Mouse (Mus musculus): ENCODE results near the gene Slc9a1.

Slc9a1 gene

DNA sequence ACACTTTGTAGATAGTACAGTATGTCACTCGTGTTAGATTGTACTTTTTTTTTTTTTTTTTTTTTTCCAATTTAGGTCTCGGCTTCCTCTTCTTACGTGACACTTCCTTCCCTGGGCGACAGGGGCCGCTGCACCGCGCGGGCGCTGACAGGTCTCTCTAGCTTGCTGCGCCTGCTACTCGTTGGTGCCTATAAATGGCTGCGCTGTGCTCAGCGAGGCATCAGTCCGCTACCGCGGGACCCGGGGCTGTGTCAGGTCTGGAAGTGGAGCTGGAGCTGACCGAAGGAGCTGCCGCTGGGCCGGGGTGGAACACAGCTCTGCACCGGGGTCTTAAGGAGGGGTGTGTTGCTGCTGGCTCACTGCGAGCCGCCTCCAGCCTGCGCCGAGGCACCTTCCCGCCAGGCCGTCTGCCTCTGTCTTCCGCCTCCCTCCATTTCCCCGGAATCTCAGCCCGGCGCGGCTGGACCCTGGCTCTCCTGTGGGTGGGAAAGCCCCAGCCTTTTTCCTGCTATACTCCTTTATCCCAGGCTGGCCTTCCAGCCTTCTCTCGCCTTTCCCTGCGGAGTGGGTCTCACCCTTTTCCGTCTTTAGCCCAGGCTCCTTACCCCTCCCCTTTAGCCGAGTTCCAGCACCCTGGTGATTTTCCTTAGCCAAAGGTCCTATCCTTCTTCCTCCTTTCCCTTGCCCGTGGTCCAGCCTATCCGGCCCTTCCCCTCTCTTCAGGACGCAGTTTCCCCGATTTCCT lies at the start of gene Slc9a1:
Gene Slc9a1, plus strand, starts transcription at position 154 of the 745 bp plus-strand sequence.
- peak; percentile 95 to 97 for DNase-seq (ENCODE audit: low spot score in 2 of 2)

GRCm38 (mm10) chr4:133328129-133328528 lies 41.4 kb upstream of the Slc9a1 start:
- DNase-seq (ENCODE audit: low spot score in 2 of 2), result no peak

GRCm38 (mm10) chr4:133330296-133330695 lies 39.2 kb upstream of the Slc9a1 start:
- DNase-seq (ENCODE audit: low spot score in 2 of 2), result no peak

GRCm38 (mm10) chr4:133333306-133333705 lies 36.2 kb upstream of the Slc9a1 start:
- no peak for DNase-seq (ENCODE audit: low spot score in 2 of 2)

DNA sequence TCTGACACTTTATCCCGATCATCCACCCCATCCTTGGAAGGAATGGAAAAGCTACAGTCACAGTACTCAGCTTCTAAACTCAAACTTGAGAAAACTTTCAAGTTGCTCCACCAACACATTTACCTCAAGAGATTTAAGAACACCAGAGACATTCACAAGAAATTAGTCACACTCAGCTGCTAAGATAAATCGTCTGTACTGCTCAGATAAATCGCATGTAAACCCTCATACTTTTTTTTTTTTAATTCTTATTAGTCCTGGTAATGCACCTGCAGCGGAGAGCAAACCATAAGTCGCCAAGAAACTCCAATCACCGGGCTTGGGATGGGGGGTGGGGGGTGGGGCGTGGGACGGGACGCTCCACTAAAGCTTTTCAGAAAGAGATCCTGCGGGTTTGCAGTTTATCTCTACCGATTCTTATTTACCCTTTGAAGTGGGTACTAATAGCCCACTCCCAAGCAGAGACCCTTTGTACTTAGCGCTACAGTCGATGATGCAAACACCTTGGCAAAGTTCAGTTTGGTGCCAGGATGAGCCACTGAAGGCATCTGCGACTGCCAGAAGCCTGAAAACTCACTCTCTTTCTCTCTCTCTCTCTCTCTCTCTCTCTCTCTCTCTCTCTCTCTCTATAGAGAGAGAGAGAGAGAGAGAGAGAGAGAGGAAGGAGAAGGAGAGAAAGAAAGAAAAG lies 31.5 kb upstream of the Slc9a1 start:
- peak in 1 of 2 experiments; percentile 18 for DNase-seq (ENCODE audit: low spot score in 2 of 2)

DNA sequence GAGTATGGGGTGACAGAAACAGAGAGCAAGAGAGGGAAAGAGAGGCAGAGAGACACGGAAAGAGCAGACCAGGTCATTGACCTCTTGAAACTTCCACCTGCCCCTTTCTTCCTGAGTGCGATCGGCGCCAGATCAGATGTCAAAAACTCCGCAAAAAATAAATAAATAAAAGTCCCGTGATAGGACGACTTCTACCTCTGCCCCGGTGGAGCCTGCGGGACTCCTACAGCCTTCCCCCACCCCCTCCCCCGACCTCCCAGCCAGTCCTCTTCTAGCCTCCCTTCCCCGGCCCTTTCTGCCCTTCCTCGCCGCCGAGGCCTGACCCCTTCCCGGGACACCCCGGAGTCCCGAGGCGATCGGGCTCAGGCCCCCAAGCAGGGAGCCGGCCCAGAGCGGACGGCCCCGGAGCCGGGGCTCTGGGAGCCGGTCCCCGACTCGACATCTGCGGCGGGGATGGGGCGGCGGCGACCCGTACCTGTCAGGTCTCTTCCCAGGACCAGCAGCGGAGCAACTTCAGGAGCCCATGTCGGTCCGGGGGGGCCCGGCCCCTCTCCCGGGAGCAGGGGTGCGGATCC lies 30.9 kb upstream of the Slc9a1 start:
- no peak for DNase-seq (ENCODE audit: low spot score in 2 of 2)

DNA sequence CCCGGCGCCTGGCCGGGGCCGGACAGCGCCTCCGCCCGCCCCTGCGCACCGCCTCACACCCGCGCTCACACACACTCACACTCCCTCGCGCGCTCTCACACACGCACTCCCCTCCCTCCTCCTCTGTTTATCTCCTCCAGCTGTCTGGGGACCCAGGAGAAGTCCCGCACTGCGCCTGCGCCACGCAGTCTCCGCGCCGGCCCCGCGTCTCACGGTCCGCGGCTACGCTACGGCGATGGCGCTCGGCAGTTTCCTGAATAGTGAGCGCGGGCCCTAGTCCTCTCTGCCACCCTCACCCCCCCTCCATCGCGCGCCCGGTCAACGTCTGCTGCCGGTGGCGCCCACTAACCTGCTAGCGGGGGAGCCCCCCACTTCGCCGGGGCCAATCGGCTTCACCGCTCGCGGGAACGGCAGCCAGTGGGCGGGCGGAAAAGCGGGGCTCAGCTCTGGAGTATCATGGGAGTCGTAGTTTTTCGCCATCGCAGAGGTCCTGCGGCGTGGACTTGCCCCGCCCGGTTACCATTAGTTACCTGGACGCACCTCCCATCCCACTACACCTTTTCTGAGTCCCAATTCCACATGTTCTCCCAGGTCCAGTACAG lies 30.3 kb upstream of the Slc9a1 start:
- peak; percentile 96 for DNase-seq (ENCODE audit: low spot score in 2 of 2)

GRCm38 (mm10) chr4:133340217-133340616 lies 29.3 kb upstream of the Slc9a1 start:
- no peak for DNase-seq (ENCODE audit: low spot score in 2 of 2)

GRCm38 (mm10) chr4:133344112-133344511 lies 25.4 kb upstream of the Slc9a1 start:
- DNase-seq (ENCODE audit: low spot score in 2 of 2), result peak; percentile 29 to 60

GRCm38 (mm10) chr4:133345702-133346101 lies 23.8 kb upstream of the Slc9a1 start:
- no peak for DNase-seq (ENCODE audit: low spot score in 2 of 2)

DNA sequence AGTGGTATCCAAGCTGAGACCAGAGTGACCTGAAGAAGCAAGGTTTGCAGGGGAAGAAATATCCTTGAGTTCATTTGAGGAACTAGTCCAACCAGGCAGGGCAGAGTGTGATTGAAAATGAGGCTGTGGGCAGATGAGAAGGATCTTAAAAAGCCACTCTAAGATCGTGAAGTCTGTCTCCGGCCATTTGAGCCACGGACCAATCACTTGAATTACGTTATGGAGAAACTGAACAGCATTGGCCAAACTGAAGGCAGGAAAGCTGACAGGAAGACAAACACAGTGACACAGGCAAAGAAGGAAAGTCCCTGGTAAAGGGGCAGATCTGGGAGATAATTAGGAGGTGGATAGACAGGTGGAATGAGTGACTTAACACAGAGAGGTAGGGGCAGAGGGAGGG lies 22.9 kb upstream of the Slc9a1 start:
- no peak for DNase-seq (ENCODE audit: low spot score in 2 of 2)

GRCm38 (mm10) chr4:133347624-133348023 lies 21.9 kb upstream of the Slc9a1 start:
- DNase-seq (ENCODE audit: low spot score in 2 of 2), result no peak

DNA sequence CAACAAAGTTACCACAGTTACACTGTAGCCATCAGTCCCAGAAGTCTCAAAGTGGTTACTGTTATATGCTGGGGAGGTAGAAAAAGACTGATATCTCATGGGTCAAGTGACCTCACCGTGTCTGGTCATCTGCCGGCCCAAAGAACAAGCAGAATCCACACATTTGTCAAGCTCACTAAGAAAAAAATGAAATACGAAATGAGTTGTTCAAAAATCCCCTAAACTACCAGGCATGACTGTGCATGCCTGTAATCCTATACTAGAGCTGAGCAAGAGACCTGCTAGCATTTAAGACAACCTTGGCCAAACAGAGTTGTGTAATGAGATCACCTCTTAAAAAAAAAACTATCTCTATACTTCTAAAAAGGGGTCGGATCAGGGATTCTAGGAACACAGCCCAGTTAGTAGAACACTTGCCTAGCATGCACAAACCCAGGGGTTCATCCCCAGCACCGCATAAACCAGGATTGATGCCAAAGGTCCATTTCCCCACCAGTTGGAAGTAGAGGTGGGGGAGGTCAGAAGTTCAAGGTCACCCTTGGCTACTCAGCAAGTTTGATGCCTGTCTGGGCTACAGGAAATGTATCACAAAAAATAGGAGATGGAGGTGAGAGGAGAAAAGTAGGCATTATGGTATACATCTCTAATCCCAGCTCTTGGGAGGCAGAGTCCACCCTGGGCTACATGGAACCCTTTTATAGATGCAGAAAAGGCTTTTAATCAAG lies 21.3 kb upstream of the Slc9a1 start:
- no peak for DNase-seq (ENCODE audit: low spot score in 2 of 2)

GRCm38 (mm10) chr4:133352797-133353196 lies 16.7 kb upstream of the Slc9a1 start:
- no peak for DNase-seq (ENCODE audit: low spot score in 2 of 2)

GRCm38 (mm10) chr4:133353367-133354365 lies 15.8 kb upstream of the Slc9a1 start, which contains the start of gene Wdtc1:
Gene Wdtc1 (minus strand): TSS chr4:133353481.
- DNase-seq (ENCODE audit: low spot score in 2 of 2), result no peak

DNA sequence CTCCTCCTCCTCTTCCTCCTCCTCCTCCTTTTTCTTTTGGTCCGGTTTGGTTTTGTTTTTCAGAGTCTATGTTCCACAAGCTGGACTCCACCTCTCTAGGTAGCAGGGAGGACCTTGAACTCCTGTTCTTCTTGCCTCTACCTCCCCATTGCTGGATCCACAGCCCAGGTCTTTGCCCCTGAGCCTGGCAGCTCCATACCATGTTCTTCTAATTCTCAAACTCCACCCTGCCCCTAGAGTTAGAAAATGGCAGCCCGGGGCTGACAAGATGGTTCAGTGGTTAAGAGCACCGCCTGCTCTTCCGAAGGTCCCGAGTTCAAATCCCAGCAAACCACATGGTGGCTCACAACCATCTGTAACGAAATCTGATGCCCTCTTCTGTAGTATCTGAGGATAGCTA lies 14.9 kb upstream of the Slc9a1 start:
- no peak for DNase-seq (ENCODE audit: low spot score in 2 of 2)

- DNase-seq (ENCODE audit: low spot score in 2 of 2), result peak; percentile 47 to 51
Observed at GRCm38 (mm10) chr4:133370298-133371274, 1.1 kb downstream of the Slc9a1 start.

DNA sequence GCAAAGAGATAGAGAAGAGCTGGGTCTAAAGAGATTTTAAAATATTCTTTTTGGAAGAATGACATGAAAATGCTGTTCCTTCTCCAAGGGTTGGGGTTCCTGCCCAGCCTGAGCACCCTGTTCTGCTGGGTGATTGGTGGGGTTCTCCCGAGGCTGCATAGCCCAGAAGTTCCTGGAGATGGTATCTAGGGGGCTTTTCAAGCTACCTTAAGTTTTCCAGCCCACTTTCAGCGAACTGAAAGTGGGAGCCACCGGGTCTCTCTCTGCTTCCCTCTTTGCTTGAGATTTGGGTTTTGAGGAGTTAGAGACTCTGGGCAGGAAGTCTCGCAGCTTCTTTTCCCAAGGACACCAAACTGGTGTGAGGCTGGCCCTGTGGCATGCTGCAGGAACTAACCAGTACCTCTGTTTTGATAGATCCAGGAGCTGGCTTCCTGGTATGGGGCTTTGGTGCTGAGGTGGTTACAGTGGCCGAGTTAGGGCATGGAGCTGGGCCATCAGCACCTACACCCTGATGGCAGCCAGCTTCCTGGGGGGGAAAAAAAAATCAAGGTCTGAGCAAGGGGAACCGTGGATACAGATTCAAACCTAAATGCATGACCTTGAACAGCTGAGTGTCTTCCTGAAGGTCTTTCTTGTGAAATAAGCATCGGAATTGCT lies 2.2 kb downstream of the Slc9a1 start:
- no peak for DNase-seq (ENCODE audit: low spot score in 2 of 2)

- no peak for DNase-seq (ENCODE audit: low spot score in 2 of 2)
Observed at GRCm38 (mm10) chr4:133372278-133372665, 2.8 kb downstream of the Slc9a1 start.
